Mouse (Mus musculus) lung, adult 2 months (tissue): ENCODE results near the gene Zbed5. TPM values are rescaled to one million over a fixed set of nuclear protein-coding genes. Genes with fewer than 3 reads are reported as not detected.

Source experiments
- DNase-seq: peaks from one replicate; pipeline ENCODE4 v3.0.0; 2022
- H3K4me1 ChIP-seq: fragments of 200-500 bp; 2 replicates; pipeline ENCODE4 v1.6.1; 2011; ENCODE audit warnings: low read length; ENCODE audit not compliant: control insufficient read depth, insufficient read depth
- H3K4me3 ChIP-seq: fragments of 200-500 bp; replicated peaks from 2 replicates; pipeline ENCODE3; 2011; ENCODE audit warnings: low read depth, mild to moderate bottlenecking, control low read depth, low read length; ENCODE audit errors: extremely low read depth
- CTCF ChIP-seq: fragments of 200-500 bp; IDR thresholded peaks from 2 replicates; pipeline ENCODE4 v1.5.1; 2011; ENCODE audit warnings: mild to moderate bottlenecking, low read length, control low read depth; ENCODE audit not compliant: insufficient read depth
- POLR2A ChIP-seq: fragments of 200-500 bp; IDR thresholded peaks from 2 replicates; pipeline ENCODE4 v1.6.1; 2011; ENCODE audit warnings: low read depth, mild to moderate bottlenecking, control low read depth, low read length, borderline replicate concordance; ENCODE audit errors: extremely low read depth
- WGBS: fragments of 180-500 bp; shearing (Covaris S2); methylation state at CpG from one replicate; pipeline ENCODE4 v1.1.7; 2018; 5-methylcytosine and 5-hydroxymethylcytosine counted together
- polyA plus RNA-seq: library from polyadenylated mRNA; depleted of rRNA; stranded (reverse); fragments of >200 nt; gene quantifications from 2 replicates; pipeline ENCODE4 v1.2.3, GENCODE M21; 2012; rRNA removed

The Zbed5 gene
- polyA plus RNA-seq: 0.95 and 1.3 TPM in 2 replicates

DNA sequence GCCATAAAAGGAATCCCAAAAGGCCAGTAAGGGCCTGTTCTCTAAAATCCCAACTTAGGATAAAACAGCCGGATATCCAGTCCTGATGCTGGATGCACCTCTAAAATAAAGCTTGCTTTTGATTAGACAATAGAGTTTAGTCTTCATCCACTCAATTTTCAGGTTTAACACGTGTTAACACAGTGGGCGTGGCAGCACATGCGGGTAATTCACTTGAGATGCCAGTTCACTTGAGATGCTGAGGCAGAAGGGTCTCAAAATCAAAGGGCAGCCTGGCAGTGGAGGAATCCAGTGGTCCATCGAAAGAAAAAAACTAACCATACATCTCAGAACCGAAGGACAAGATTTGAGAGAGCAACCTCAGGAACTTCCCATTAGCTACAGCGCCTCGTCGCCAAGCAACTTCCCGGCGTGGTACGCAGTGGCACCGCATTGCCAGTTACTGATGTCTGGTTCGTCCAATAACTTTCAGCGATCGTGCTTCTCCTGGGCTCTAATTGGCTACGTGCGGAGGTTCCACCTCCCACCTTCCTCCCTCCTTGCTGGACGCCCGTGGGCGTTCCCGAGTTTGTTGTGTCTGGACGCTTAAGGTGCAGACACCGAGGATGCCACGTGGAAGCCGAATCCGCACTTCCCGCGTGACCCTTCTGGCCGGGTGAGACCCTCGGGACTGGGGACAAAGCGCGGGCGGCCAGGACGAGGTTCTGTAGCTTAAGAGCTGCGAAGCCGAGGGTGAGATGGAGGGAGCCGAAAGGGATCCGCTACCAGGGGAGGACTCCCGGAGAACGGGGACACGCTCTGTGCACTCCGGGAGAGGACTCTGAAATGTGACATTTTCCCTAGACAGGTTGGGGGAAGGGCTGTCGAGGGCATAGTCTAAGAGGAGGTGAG is at the start of gene Zbed5:
Gene Zbed5 (plus strand): TSS at position 526 of the 891 bp plus-strand sequence.
- TF ChIP-seq CTCF: no peak
- no peak for TF ChIP-seq POLR2A
- H3K4me1 ChIP-seq: no peaks in the 10 kb centered on the region
- H3K4me3 ChIP-seq: peak within 1 kb of the TSS; percentile 75
- DNase-seq: peak; percentile 84
- WGBS: 2% methylated on average over 44 of the region's 44 CpGs

DNA sequence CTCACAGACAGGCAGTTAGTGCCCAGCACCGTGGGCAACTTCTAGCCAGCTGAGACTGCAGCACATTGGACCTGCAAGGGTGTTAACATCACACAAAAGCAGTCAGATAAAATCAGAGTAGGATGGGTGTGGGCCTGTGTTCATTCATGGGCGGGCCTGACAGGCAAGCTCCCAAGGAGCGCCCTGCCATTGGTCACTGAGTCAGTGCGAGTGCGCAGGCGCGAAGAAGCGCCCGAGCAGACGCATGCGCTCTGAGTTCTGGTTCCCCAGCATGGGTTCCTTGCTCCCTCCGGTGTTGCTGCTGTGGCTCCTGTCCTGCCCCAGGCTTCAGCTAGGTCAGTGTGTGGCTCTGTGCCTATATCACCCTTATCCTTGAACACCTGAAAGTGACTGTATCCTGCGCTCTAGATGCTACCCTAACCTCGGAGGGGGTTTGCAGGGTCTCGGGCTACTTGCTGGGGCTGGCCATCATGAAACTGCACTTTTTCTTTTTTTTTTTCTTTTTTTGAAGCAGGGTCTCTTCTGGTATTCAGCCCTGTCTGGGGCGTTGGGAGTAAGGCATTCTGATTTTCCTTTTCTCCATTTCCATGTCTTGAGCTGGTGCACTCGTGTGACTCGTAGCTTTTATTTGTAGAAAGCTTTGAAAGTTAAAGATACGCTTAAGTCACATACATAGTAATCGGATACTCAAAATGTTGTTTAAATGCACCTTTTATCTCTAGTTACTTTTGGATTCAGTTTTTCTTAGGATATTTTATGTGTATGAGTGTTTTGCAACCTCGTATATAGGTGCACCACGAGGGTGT is 48.6 kb upstream of the Zbed5 start, which contains the start of gene Sumf2:
Gene Sumf2 (plus strand): TSS at position 235 of the 806 bp plus-strand sequence.
- H3K4me1 ChIP-seq: no peaks in the 10 kb centered on the region
- DNase-seq: peak; percentile 92
- TF ChIP-seq POLR2A (peak; percentile 94; the same call in 1 of the 2 replicates), CTCF (no peak)
- 6% methylated on average over 22 of the region's 22 CpGs for WGBS
- peak within 1 kb of the TSS; percentile 92 for H3K4me3 ChIP-seq

DNA sequence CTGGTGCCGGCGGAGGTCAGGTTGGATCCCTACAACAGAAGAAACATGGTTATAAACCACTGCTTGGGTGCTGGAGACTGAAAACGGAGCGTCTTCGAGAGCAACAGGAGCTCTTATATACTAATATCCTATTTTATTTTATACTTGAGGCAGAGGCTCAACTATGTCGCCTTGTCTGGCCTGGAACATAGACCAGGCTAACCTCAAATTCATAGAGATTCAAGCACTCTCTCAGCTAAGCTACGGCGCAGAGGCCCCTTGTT is 48.0 kb upstream of the Zbed5 start:
- no peak for TF ChIP-seq POLR2A
- no peak for TF ChIP-seq CTCF
- no peak for DNase-seq
- Histone ChIP-seq H3K4me3 (no peak overlapping the region), H3K4me1 (no peaks in the 10 kb centered on the region)
- 40% methylated on average over 8 of the region's 8 CpGs for WGBS

DNA sequence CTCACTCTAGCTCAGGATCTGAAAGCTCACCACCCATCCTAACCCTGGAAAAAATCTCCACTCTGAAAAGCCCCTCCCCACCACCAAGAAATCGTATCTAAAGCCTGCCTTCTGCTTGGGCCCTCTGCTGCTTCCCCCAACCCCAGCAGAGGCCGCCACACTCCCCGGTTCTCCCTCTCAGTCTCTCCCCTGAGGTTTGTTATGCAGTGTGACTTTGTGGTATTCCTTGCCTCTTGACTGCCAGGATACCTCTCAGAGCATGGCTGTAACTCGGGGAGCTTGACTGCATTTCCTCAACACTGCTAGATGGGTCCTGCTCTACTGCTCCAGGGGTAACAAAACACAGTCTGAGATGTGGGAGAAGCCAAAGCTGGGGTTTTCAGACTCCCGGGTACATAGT is 40.4 kb upstream of the Zbed5 start:
- no peak for TF ChIP-seq POLR2A
- no peak for TF ChIP-seq CTCF
- Histone ChIP-seq H3K4me1 (no peaks in the 10 kb centered on the region), H3K4me3 (no peak overlapping the region)
- 57% methylated on average over 5 of the region's 5 CpGs for WGBS
- DNase-seq: no peak

DNA sequence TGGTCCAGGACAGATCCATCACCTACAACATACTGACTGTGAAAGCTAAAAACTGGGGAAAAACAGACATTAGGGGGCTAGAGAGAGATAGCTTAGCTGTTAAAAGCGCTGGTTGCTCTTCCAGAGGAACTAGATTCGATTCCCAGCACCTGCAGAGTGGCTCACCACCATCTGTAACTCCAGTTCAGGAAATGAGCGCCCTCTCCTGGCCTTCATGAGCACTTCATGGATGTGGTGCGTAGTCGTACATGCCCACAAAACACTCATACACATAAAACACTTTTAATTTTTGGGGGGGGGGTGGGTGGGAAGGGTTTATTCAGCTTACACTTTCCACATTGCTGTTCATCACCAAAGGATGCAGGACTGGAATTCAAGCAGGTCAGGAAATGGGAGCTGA is 39.1 kb upstream of the Zbed5 start:
- no peak for DNase-seq
- WGBS: 86% methylated on average over 5 of the region's 5 CpGs
- no peak for TF ChIP-seq POLR2A
- TF ChIP-seq CTCF: no peak
- no peak overlapping the region for H3K4me3 ChIP-seq
- H3K4me1 ChIP-seq: no peaks in the 10 kb centered on the region

DNA sequence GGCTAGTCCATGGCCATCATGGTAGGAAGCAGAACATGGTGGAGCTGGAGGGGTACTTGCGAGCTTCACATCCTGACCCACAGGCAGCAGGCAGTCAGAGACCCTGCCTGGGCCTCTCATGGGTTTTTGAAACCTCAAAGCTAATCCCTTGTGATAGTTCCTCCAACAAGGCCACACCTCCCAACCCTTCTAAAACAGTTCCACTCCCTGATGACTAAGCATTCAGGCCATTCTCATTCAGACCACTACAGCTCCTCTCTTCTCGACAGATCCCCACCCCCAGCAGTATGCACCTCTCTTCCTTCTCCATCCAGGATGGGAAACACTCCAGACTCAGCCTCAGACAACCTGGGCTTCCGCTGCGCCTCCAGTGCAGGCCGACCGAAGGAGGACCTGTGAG is 33.2 kb upstream of the Zbed5 start:
- no peak for TF ChIP-seq POLR2A
- no peak for TF ChIP-seq CTCF
- 96% methylated on average over 6 of the region's 6 CpGs for WGBS
- Histone ChIP-seq H3K4me3 (no peak overlapping the region), H3K4me1 (peaks cover 3% of the 10 kb centered on the region; the same call in 1 of the 2 replicates)
- no peak for DNase-seq

DNA sequence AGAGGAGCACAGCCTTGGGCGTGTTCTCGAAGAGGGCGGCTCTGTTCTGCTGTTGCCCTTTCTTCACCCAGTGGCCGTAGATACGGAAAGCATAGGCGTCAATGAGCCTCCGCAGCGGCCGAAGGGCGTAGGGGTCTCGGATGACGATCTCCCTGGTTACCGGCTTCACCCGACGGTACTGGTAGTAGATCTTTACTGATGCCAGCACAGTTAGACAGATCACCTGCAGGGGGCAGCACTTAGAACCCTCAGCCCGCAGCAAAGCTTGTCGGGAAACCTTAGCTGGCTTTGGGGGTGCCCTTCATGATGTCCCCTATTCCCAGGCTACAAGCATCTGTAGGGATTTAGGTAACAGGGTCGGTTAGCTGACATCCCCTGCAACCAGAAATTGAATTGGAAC is 31.1 kb upstream of the Zbed5 start:
- WGBS: 9% methylated on average over 18 of the region's 18 CpGs
- TF ChIP-seq CTCF (peak; percentile 32), POLR2A (no peak)
- peak; percentile 36 for DNase-seq

DNA sequence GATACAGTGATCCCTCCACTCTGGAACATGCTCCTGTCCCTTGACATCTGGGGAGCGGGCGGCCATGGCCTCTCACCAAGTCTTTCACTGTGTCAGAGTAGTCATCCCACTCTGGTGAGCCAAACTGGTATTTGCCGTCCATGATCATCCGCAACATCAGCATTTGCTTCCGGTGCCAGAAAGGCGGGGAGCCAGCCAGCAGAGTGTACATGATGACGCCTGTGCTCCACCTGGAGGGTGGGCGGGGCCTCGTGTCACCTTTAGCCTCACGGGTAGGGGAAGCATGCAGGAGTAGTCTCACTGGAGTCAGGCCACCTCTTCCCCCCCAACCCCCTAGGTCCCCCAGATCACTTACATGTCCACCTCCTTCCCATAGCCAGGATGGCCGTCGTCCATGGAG is 29.7 kb upstream of the Zbed5 start:
- peaks cover 3% of the 10 kb centered on the region; the same call in 1 of the 2 replicates for H3K4me1 ChIP-seq
- DNase-seq: no peak
- TF ChIP-seq POLR2A: no peak
- TF ChIP-seq CTCF: no peak
- WGBS: 80% methylated on average over 12 of the region's 12 CpGs
- H3K4me3 ChIP-seq: no peak overlapping the region

More for the DNA sequence above, 31.1 kb upstream of the Zbed5 start:
- Histone ChIP-seq H3K4me3 (no peak overlapping the region), H3K4me1 (peaks cover 3% of the 10 kb centered on the region; the same call in 1 of the 2 replicates)

DNA sequence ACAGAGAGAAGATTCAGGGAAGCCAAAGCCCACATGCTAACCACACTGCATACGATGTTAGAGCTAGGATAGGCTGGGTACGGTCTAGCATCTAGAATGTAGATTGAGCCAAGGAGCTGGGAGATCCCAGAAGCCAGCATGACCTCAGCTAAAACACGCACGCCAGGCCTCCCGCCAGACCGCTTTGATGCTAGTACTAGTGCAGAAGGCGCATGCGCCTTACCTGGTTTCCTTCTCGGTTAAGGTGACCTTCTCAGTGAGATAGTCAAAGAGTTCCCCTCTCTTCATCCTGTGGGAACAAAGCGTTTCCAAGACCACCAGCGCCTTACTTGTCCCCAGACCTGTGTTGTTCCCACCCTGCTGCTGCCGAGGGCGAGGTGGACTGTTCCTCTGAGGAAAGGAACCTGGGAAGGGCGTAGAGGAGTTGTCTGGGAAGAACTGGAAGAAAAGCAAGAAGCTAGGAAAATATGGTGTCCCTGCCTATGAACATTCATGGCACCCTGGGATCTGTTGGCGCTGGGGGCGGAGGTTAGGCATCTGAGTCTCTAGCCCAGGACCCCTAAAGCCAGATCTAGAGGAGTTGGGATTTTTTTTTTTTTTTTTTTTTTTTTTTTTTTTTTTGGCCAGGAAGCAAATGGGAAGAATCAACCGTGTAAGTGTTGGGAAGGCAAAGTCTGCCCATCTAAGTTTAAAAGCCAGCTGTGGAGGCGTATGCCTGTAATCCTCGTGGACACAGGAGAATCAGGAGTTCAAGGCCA is 26.1 kb upstream of the Zbed5 start:
- Histone ChIP-seq H3K4me3 (no peak overlapping the region), H3K4me1 (peaks cover under 1% of the 10 kb centered on the region; the same call in 1 of the 2 replicates)
- DNase-seq: no peak
- 82% methylated on average over 19 of the region's 19 CpGs for WGBS
- no peak for TF ChIP-seq CTCF
- no peak for TF ChIP-seq POLR2A
